Mouse (Mus musculus) forelimb bud, embryonic 11.5 days (tissue): ENCODE measurements around the gene Mob2.
A peak's percentile ranks its signal among the peaks of the same experiment; 100 is the strongest.

Source experiments
- DNase-seq: peaks from one replicate; pipeline ENCODE4 v3.0.0-alpha.2; 2012; ENCODE audit warnings: low read depth, low spot score

The Mob2 gene

DNA sequence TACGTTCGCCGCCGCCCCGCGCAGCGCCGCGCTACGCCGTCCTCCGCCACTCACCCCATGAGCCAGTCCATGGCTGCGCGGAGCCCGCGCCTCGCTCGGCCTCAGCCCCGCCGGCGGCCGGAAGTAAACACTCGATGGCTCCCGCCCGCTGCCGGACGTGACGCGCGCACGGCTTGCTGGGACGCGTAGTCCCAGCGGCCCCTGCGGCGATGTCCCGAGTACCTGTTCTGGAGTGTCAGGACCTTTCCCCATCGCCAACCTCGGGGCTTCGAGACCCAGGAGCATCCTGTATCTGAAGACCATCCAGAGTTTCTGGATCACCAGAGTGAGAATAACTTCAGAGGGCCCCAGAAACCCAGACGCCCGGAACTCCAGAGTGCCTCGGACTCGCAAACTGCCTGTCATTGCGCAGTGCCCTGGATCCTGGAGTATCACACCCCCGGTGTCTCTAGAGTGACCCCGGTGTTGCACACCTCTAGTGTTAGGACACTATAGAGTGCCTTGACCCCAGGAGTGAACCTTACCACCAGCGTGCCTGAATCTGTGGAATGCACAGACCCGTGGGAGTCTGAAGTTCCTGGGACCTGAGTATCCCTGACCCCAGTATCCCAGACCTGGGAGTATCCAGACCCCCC lies at the start of gene Mob2:
Gene Mob2 (minus strand): TSS at position 135 of the 635 bp plus-strand sequence.
- DNase-seq = peak; percentile 80

DNA sequence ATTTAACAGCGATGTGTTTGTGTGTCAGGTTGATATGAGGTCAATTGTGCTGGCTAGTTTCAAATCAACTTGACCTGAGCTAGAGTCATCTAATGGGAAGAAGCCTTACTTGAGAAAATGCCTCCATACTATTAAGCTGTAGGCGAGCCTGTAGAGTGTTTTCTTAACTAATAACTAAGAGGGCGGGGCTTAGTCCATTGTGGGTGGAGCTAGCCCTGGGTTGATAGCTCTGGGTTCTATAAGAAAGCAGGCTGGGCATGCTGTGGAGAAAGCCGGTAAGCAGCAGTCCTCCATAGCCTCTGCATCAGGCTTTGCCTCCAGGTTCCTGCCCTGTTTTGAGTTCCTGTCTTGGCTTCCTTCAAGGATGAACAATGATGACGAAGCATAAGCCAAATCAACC lies 43.9 kb upstream of the Mob2 start:
- no peak for DNase-seq

DNA sequence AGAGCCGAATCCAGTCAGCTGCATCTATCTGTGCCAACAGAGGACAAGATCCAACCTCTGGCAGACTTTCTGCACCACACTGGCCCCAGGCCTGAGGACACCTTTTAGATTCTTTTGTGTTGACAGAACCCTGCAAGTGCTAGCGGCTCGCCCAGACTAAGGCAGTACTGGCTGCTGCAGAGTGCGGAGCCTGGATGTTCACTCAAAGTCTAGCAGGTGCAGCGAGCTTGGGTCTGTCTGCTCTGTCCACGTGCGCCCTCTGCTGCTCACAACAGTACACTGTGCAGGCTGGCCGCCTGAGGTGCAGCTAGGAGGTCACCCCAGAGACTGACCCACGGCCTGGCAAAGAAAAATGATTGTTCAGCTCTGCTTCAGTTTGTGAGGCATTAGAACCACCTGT lies 36.9 kb upstream of the Mob2 start:
- peak; percentile 68 for DNase-seq

DNA sequence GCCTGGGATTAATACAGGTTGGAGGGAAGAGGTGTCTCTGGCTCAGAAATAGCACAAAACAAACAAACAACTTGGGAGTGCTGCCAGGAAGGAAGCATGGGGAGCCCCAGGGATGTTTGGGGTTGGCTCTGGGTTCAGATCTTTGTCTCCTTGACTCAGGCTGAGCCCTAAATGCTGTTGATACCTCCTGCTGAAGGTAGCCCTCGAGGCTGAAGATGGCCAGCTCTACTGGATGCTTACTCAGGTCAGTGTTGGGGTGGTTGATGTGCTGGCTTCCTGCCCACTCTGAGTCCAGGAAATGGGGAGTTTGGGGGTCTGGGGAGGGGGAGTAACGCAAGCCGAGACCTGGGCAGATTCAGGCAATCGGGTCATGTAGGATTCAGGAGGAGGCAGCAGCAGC lies 35.8 kb upstream of the Mob2 start:
- no peak for DNase-seq

DNA sequence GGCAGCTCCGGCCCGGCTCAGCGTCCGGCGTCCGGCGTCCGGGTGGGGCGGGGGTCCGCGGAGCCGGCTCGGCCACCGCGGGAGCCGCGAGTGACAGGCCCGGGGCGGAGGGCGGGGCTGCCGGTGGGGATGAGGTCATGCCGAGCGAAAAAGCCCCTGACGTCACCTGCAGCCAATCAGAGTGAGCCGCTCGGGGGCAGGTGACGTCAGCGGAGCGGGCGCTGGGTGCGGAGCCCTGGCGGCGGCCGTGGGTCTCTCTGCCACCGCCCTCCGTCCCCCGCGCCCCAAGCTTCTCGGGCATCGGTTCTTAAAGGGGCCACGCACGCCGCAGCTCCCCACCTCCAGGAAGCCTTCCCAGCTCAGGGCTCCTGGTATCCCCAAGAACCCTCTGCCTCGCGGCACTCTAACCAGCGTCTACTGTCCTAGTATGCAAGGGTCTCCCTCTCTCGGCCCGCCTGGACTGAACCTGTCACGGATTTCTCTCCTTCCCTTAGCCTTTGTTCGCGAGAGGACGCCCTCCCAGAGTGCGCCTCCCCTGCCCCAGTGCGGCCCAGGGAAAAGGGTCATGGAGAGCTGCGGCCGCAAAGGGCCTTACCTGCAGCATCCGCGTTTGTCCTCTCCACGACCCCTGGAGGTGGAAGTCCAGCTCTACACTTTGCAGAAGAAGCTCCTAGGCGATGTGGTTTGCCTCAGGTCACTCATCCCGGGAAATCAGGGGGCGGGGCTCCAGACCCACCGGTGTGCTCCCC lies 34.5 kb upstream of the Mob2 start, which contains the start of gene Dusp8:
Gene Dusp8 (minus strand): TSS at position 661 of the 749 bp plus-strand sequence.
- peak; percentile 85 for DNase-seq

DNA sequence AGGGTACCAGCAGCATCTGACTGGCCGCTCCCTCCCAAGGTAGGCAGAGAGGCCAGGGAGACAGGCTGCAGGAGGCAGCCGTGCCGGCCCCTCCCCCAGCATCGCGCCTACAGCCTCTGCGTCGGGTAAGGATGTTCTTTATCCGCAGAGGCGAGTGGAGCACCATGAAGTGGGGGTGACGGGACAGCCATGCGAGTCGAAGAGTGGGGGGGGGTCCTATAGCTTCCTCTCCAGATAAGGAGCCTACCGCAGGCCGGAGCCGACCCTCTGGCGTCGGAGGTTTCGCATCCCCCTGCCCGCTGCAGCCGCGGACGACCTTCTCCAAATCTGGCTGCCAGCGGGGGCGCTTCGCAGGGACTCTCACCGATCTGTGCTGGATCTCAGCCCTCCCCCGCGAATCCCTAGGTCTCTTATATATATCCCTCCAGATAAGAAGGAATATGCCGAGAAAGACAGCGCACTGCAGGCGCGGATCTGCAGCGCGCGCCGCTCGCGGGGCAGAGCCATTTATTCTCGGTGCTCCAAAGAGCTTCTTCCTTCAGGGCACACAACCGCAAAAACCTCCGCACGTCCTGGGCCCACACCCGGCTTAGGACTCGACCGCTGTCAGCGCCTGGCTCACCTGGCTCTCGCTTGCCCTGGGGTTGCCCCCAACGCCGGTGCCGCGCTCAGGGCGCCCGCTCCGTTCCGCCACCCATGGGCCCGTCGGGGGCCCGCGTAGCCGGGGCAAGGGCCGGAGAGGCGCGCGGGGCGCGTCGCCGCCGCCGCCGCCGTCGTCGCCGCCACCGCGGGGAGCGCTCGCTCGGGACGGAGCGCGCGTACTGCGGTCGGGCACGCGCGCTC lies 33.7 kb upstream of the Mob2 start:
- DNase-seq = no peak

DNA sequence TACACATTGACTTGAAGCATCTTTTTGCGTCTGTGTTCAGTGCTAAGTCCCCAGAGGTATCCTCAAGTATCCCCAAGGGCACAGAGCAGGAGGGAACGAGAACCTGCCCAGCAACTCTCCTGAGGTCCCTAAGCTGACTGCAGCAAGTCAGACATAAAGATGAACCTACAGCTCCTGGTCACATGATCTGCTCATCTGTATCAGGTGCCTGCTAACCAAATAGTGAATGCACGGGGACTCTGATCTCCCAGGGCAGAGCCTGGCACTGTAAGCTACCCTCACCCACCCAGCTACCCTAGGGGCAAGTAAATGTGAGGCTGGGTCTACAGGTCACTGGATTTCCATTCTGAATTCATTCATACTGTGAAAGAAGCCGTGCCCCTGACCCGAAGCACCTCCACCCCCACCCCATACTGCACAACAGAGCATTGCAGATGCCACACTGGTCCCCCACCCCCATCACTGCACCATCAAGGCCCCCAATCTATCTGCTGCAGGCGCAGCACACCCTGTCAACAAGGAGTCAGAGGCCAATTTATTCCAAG lies 32.9 kb upstream of the Mob2 start:
- no peak for DNase-seq

DNA sequence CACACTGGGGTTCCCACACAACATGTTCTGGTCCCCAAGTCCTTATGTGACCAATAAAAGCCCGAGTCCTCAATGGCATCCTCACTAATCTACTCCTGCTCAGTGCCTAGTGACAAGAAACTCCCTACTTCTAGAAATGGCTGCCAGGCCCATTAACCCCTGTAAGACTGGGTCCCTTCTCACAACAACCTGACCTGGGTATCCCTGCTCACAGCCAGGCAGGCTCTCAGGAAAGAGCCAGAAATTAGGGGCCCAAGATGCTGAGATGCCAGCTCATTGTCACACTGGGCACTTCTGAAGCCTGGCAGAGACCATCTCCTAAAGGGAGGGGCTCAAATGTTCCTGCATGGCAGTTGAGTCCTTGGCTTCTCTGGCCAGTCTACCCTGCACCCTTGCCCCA lies 32.1 kb upstream of the Mob2 start:
- DNase-seq = no peak

DNA sequence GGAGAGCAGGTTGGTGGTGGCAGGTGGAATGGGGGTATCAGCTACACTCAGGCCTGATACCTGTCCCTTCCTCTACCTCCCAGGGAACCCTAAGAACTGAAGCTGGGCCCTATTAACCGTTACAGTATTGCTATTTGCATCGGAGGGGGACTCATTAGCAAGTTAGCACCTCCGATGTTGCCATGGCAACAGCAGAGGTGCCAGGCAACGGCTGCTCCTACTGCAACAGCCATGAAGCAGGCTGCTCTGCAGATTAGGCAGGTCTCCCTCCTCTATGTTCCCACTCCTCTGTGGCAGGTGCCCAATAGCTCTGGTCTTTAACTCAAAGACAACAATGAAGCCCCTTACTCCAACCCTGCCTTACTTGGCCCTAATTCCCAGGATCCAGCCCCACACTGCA lies 31.0 kb upstream of the Mob2 start:
- no peak for DNase-seq

DNA sequence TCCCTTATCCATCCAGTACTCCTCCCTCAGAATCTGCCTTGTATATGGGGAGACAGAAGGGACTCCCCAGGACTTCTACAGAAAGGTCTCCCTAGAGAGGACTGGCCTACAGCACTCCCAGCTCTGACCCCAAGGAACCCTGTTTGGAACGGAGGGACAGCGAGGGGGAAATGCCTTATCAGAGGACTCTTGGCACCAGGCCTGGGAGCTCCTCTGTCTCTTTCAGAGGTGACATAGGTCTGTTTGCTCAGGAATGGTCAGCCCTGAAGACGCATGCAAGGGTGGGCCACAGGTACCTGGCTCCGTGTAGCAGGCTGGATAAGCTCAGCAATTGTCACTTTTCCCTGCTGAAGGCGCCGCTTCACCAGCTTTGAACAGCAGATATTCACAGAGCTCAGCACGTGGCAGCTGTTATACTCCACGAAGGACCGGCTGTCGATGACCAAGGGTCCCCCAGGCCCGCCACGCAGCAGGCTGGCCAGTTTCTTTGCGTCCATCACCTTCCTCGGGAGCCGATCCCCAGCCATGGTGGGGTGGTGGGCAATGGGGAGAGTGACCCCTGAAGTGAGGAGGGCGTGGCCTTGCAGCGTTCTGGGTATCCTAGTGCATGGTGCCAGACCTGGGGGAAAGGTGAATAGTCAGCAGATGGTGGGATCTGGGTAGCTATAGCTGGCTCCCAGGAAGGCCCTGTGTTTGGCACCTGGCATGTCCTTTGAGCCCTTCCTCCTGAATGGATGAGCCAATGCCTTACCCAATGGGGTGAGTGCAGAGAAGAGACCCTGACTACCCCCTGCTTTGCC lies 29.0 kb upstream of the Mob2 start:
- DNase-seq = no peak

DNA sequence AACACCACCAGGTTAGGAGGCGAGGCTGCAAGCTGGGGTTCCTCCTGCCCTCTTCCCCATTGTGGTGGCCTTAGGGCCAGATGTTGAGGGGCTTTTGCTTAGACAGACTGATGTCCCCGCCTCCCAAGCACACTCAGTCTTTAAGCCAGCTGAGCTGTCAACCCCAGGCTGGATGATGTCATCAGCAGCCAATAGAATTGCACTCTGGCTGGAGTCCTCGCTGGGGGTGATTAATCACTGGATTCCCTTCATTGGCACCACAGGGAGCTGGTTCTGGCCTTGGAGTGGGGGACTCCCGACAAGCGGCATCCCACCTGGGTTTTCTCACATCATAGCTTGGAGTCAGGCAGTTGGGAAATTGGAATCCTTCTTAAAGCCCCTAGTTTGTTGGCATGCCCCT lies 28.0 kb upstream of the Mob2 start:
- peak; percentile 49 for DNase-seq

DNA sequence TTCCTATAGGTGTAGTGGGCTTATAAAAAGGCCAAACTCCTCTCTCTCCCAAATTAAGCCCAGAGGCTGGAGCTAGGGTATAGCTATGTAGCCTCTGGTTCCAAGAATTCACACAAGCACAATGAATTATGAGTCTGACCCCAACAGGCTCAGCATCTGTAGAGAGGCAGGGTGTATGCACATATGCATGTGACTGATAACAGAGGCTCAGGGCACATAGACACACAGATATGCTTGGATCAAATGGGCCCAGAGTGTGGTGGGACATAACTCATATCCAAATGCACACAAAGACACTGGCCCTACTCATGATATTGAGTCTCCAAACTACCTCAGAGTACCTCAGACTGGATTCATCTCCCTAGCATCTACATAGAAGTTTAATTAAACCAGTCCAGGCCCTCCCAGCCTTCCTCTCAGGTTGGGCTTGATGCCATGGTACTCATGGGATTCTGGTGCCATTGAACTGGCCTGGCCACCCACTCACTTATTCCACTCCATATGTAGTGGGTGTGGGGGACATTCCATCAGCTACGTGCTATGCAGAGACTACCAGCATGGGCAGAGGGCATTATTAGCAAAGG lies 26.3 kb upstream of the Mob2 start:
- DNase-seq = no peak

DNA sequence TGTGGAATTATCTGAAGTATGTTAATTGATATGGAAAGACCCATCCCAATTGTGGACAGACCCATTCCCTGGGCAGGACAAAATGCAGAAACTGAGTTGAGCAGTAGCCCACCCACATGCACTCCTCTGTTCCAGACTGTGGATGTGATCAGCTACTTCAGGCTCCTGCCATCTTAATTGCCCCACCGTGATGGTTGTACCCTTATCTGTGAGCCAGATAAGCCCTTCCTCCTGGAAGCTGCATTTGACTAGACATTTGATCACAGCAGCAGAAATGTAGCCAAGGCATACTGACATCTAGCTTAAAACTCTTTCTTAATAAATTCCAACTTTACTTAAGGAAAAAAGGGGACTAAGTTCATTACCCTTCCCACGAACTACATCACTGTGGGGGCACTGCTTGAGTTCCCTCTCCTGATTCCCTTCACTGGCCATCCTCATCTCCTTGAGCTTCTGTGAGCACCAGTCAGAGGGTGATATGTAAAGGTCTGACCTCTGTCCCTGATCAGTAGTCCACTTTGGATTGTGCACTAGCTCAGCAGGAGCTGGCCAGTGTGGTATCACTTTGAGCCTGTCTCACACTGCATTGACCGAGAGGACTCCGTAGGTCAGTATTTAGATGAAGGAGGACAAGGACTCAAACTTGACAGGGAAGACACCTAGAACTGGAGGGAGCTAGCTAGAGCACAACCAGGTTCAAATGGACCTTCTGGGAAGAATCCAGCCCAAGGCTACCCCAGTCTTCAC lies 25.5 kb upstream of the Mob2 start:
- DNase-seq = no peak

DNA sequence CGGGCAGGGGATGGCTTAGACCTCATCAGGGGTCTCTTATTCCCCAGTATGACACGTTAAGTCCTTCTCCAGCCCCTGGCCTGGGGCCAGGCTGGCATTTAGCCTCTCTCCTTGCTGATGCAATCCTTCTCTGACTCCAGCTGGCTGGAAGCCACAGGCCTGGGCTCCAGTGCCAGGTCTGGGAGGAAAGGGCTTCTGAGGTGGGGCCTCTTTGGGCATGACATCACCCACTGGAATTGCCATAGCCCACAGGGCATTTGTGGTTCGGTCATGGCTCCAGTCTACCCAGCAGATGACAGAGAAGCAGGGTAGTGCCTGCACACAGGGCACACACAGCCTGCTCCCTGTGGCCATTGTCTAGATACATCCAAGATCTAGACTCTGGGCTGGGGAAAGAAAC lies 24.0 kb upstream of the Mob2 start:
- no peak for DNase-seq

DNA sequence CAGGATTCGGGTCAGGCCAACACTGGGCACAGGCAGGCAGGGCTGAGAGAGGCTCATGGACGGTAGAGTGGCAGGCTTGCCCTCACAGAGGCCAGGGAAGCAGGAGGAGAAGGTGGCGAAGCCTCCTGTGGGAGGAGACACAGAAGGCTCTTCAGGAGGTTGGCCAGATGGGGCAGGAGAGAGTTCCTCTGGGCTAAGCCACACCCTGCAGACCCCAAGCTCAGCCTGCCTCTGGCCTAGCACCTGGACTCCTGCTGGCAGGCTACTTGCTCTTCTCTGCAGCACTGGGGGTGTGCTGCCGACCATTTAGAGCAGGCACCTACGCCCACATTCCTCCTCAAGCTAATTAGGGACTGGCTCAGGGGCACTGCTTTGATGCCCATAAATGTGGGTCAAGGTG lies 23.5 kb upstream of the Mob2 start:
- DNase-seq = no peak

DNA sequence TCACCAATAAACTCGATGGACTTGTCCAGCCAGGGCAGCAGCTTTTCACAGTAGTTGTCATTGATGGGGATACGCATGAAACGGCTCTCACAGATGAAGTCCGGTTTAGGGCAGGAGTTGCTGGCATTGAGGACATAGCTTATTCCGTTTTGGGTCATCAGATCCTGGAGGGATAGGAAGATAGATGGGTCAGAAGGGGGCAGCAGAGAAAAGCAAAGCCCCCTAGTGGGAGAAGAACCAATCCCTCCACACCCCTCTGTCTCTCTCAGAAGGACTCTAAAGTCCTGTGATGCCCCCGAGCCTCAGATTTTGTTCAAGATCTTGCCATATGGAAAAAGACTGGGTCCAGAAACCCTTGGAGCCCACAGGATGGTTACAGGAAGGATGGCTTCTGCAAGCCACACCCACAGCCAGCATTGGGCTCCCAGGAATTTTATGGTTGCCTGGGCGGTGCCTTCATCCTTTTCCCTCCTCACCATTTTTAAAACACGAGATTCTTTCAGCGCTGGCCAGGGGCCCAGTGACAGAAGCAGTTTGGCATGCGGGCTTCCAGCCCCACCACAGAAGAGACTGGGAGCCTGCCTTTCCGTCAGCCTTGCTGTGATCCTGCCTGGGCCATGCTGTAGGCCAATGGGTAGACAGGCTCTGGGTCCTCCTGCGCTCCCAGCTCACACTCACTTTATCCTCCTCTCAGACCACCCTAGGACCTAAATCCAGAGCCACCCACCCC lies 22.9 kb upstream of the Mob2 start:
- DNase-seq = no peak

DNA sequence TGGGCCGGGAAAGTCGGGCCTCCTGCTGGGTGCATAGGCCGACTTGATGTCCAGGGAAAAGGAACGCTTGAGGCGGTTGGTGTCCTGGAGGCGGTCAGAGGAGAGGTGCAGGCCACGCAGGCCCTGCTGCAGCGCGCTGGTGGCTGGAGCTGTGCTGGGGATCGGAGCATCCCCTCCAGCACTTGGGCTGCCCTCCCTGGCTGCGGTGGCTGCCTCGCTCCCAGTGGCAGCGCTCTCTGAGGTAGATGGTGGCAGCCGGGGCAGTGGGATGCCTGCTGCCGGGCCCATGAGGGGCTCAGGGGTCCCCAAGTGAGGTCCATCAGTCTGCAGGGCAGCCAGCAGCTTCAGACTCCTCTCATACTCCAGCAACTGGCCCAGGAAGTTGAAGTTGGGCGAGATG lies 21.7 kb upstream of the Mob2 start:
- DNase-seq = no peak

DNA sequence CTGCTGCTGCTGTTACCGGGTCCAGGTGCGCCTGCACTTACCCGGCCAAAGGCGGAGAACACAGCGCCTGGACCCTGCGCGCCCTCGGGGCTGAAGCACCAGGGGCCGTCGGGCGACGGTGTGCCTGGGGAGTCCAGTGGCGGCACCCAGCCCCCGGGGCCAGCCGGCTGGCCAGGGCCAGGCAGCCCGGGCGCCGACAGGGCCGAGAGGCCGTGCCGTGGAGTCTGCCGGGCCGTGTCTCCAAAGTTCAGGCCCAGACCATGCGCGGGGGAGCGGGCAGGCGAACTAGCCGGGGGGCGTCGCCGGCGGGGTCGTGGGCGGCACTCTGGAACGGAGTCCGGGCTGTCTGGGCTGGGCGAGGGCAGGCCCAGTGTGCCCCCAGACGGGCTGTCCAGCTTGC lies 21.3 kb upstream of the Mob2 start:
- no peak for DNase-seq

DNA sequence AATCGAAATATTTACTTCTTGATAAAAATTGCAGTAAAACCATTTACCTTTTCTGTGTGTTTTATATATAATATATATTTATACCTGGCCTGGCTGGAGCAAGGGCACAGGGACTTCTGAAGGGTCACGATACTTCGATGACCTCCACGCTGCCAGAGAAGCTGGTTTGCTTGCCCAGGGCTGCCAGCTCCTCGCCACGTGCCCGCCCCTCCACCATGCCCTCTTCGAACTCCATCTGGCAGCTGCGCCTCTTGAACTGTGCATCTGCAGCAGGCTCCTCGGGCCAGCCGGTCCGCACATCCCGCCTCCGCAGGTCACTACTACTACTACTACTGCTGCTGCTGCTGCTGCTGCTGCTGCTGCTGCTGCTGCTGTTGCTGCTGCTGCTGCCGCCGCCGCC lies 20.9 kb upstream of the Mob2 start:
- no peak for DNase-seq

DNA sequence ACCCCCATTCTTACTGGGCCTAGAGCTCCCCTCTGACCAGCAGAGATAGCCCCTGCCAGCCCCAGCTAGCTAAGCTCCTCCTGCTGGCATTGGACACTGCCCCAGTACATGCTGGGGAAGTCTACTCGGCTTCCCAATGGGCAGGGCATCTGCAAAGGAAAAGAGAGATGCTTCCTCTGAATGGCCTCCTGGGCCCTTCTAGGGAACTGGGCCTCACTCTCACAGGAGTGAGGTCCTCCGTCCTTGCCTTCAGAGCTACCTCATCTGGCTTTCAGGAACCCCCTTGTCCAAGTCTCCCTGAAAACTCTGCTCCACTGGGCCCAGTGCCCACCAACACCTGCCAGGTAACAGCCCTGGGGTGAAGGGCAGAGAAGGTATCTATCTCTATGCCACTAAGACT lies 20.0 kb upstream of the Mob2 start:
- DNase-seq = no peak
